16 mouse cellular contexts compared by ENCODE assay signal in genomic region chr17:34397357-34397756, GRCm38 (mm10). TPM values are rescaled to one million over a fixed set of nuclear protein-coding genes. Genes with fewer than 3 reads are reported as not detected.
DNase-seq lines count a peak whose midpoint lies in the region; ATAC-seq and TF ChIP-seq lines count a peak whose summit lies in the region.
"Had no signal": no experiment of that assay in that cellular context is flagged by ENCODE, and none has a peak within 500 bp of the region (broad histone marks: within the 10 kb centered on the region; RNA-seq: fewer than 3 reads in every experiment).

No protein-coding gene starts in this region.

- H3K36me3 ChIP-seq in liver, postnatal 0 days (replicated peaks; ENCODE audit: insufficient read depth, low read length), result no peaks in the 10 kb centered on the region
- H3K36me3 ChIP-seq in liver, embryonic 12.5 days, result no peaks in the 10 kb centered on the region
- H3K36me3 ChIP-seq in E14TG2a.4 (ENCODE audit: insufficient read depth, low read length), result no peaks in the 10 kb centered on the region
- no peaks in the 10 kb centered on the region for H3K36me3 ChIP-seq in limb, embryonic 10.5 days
- H3K36me3 ChIP-seq: G1E; hindbrain, embryonic 10.5 days; kidney, embryonic 15.5 days had no signal

- H3K27me3 ChIP-seq in liver, postnatal 0 days (ENCODE audit: insufficient read depth, low read length), result peaks cover 6% of the 10 kb centered on the region; the same call in 1 of the 2 replicates
- peaks cover 50% of the 10 kb centered on the region for H3K27me3 ChIP-seq in liver, embryonic 12.5 days (replicated peaks)
- peaks cover 37% of the 10 kb centered on the region for H3K27me3 ChIP-seq in E14TG2a.4 (ENCODE audit: insufficient read depth, low read length)
- no peaks in the 10 kb centered on the region; the same call in 1 of the 2 replicates for H3K27me3 ChIP-seq in limb, embryonic 10.5 days (ENCODE audit: low read depth, poor library complexity, severe bottlenecking)
- H3K27me3 ChIP-seq: kidney, embryonic 15.5 days had no signal

- ATAC-seq in liver, postnatal 0 days, result no peak
- no peak for ATAC-seq in liver, embryonic 12.5 days
- ATAC-seq in megakaryocyte progenitor cell, adult 5-6 weeks (replicated peaks; ENCODE audit: poor library complexity), result 0 out of 2 replicates have a peak, but pooled peaks have one; percentile 27

- no peak overlapping the region for H3K27ac ChIP-seq in liver, postnatal 0 days (ENCODE audit: low read depth)
- no peak overlapping the region for H3K27ac ChIP-seq in liver, embryonic 12.5 days
- H3K27ac ChIP-seq in limb, embryonic 10.5 days, result no peak overlapping the region
- H3K27ac ChIP-seq: hindbrain, embryonic 10.5 days; kidney, embryonic 15.5 days had no signal

- TF ChIP-seq CTCF in liver, postnatal 0 days (IDR thresholded peaks at IDR 0.05; ENCODE audit: low read depth), result peak; percentile 35
- TF ChIP-seq CTCF in E14TG2a.4 (conservative IDR thresholded peaks at IDR 0.05; ENCODE audit: low read length), result peak; percentile 30

- TF ChIP-seq EP300 in liver, postnatal 0 days (IDR thresholded peaks at IDR 0.05; ENCODE audit: low read depth), result no peak

- WGBS in liver, postnatal 0 days (ENCODE audit: insufficient replicate concordance), result 58% methylated on average over 5 of the region's 5 CpGs
- WGBS in liver, embryonic 12.5 days (ENCODE audit: insufficient replicate concordance), result 54% methylated on average over 5 of the region's 5 CpGs
- WGBS in limb, embryonic 10.5 days, result 71% methylated on average over 5 of the region's 5 CpGs

- H3K4me2 ChIP-seq in liver, postnatal 0 days (ENCODE audit: low read depth, low read length), result no peak overlapping the region
- H3K4me2 ChIP-seq in liver, embryonic 12.5 days, result no peak overlapping the region
- H3K4me2 ChIP-seq: kidney, embryonic 15.5 days had no signal

- H3K4me3 ChIP-seq in liver, postnatal 0 days (ENCODE audit: low read depth, low read length), result no peak overlapping the region
- H3K4me3 ChIP-seq in liver, embryonic 12.5 days, result no peak overlapping the region
- no peak overlapping the region for H3K4me3 ChIP-seq in E14TG2a.4 (replicated peaks; ENCODE audit: low read length)
- H3K4me3 ChIP-seq in limb, embryonic 10.5 days, result no peak overlapping the region
- H3K4me3 ChIP-seq: hindbrain, embryonic 10.5 days; kidney, embryonic 15.5 days had no signal

- no peak overlapping the region for H3K9ac ChIP-seq in liver, postnatal 0 days (replicated peaks)
- H3K9ac ChIP-seq in liver, embryonic 12.5 days, result no peak overlapping the region
- H3K9ac ChIP-seq: kidney, embryonic 15.5 days had no signal

- DNase-seq in cerebellum, postnatal 14 days, result peak; percentile 21 to 26
- DNase-seq in cerebellum, adult 11 months, result no peak
- no peak for DNase-seq in liver, postnatal 0 days
- DNase-seq in limb, embryonic 10.5 days (ENCODE audit: low spot score), result no peak
- DNase-seq in left cerebral cortex, adult 9 months (ENCODE audit: low spot score in 2 of 2), result no peak

- no peaks in the 10 kb centered on the region for H3K4me1 ChIP-seq in liver, postnatal 0 days (ENCODE audit: insufficient read depth)
- H3K4me1 ChIP-seq in liver, embryonic 12.5 days, result peaks cover 13% of the 10 kb centered on the region; the same call in 1 of the 2 replicates
- H3K4me1 ChIP-seq in E14TG2a.4 (replicated peaks; ENCODE audit: low read depth, low read length), result peaks cover 10% of the 10 kb centered on the region
- H3K4me1 ChIP-seq in limb, embryonic 10.5 days, result peaks cover 5% of the 10 kb centered on the region; the same call in 1 of the 2 replicates

- H3K9me3 ChIP-seq in liver, postnatal 0 days (ENCODE audit: low read length), result no peaks in the 10 kb centered on the region
- no peaks in the 10 kb centered on the region for H3K9me3 ChIP-seq in liver, embryonic 12.5 days (replicated peaks)
- H3K9me3 ChIP-seq in E14TG2a.4 (ENCODE audit: low read length), result peaks cover 12% of the 10 kb centered on the region
- no peaks in the 10 kb centered on the region for H3K9me3 ChIP-seq in limb, embryonic 10.5 days (replicated peaks)
- H3K9me3 ChIP-seq: G1E; hindbrain, embryonic 10.5 days; kidney, embryonic 15.5 days had no signal

RNA-seq across cellular contexts. Expression of gene BC051142, which starts 1.3 kb away (rescaled TPM):
- polyA plus RNA-seq in liver, postnatal 0 days (2015; fragmentation: Nextera tagmentation; extraction: Ambion mirVana), result 0.08 TPM in 1 of 2 replicates, not detected in the other
- polyA plus RNA-seq in liver, embryonic 12.5 days (2016; fragmentation: Nextera tagmentation; extraction: Ambion mirVana), result 0.18 and 0.31 TPM in 2 replicates
- 1.7 and 4.5 TPM in 2 replicates for total RNA-seq in megakaryocyte progenitor cell, adult 5-6 weeks (2015)
- total RNA-seq in megakaryocyte progenitor cell, adult 5-6 weeks (2017), result 1.0 and 2.4 TPM in 2 replicates
- 0.53 and 1.3 TPM in 2 replicates for polyA plus RNA-seq in limb, embryonic 10.5 days (2016; fragmentation: Nextera tagmentation; extraction: Ambion mirVana)
- polyA plus RNA-seq: G1E had no signal

RNA-seq across cellular contexts. Expression of gene Btnl1, which starts 20.4 kb away (rescaled TPM):
- not detected in 2 replicates for polyA plus RNA-seq in liver, postnatal 0 days (2015; fragmentation: Nextera tagmentation; extraction: Ambion mirVana)
- polyA plus RNA-seq in liver, embryonic 12.5 days (2016; fragmentation: Nextera tagmentation; extraction: Ambion mirVana), result not detected in 2 replicates
- not detected in 2 replicates for total RNA-seq in megakaryocyte progenitor cell, adult 5-6 weeks (2015)
- total RNA-seq in megakaryocyte progenitor cell, adult 5-6 weeks (2017), result not detected in 2 replicates
- polyA plus RNA-seq in limb, embryonic 10.5 days (2016; fragmentation: Nextera tagmentation; extraction: Ambion mirVana), result not detected in 2 replicates
- total RNA-seq: adrenal gland, postnatal 14 days; heart, adult 8-10 months; left cerebral cortex, adult 18-20 months had no signal
- polyA plus RNA-seq: forebrain, embryonic 11.5 days; G1E; hindbrain, embryonic 10.5 days; kidney, embryonic 15.5 days; lung, embryonic 16.5 days had no signal

RNA-seq across cellular contexts. Expression of gene Btnl2, which starts 42.7 kb away (rescaled TPM):
- polyA plus RNA-seq in liver, postnatal 0 days (2015; fragmentation: Nextera tagmentation; extraction: Ambion mirVana), result not detected in 2 replicates
- 0.07 TPM in 1 of 2 replicates, not detected in the other for polyA plus RNA-seq in liver, embryonic 12.5 days (2016; fragmentation: Nextera tagmentation; extraction: Ambion mirVana)
- total RNA-seq in megakaryocyte progenitor cell, adult 5-6 weeks (2015), result not detected in 2 replicates
- total RNA-seq in megakaryocyte progenitor cell, adult 5-6 weeks (2017), result not detected in 2 replicates
- polyA plus RNA-seq in limb, embryonic 10.5 days (2016; fragmentation: Nextera tagmentation; extraction: Ambion mirVana), result not detected in 2 replicates
- polyA plus RNA-seq: forebrain, embryonic 11.5 days; G1E; hindbrain, embryonic 10.5 days had no signal

Comparison
In these comparisons a context has a peak if more than half of its experiments do, and no peak if none do; other contexts are left out.
1. DNase-seq: peak in cerebellum, postnatal 14 days (2 of 2); none in cerebellum, adult 11 months (single experiment), liver, postnatal 0 days (single experiment), limb, embryonic 10.5 days (single experiment) and left cerebral cortex, adult 9 months (0 of 2).